Mouse (Mus musculus) neutrophil, adult 5-6 weeks (primary cell): ENCODE data around the gene Atf5. TPM values are rescaled to one million over a fixed set of nuclear protein-coding genes. Genes with fewer than 3 reads are reported as not detected.

Source experiments
- ATAC-seq: fragments of 151-379, 151-347 bp; 2 replicates; pipeline ENCODE4 v1.8.0; 2017; ENCODE audit warnings: mild to moderate bottlenecking, moderate TSS enrichment; ENCODE audit not compliant: insufficient number of reproducible peaks, poor library complexity, low FRiP score, severe bottlenecking; ENCODE audit errors: extremely low read depth
- total RNA-seq: library from RNA; stranded (forward); fragments of 200-1000 nt; gene quantifications from 2 replicates; pipeline ENCODE4 v1.2.3, GENCODE M21; 2017

The Atf5 gene
- total RNA-seq, 1 experiment from 2014 or later = 1.3 TPM

GRCm38 (mm10) chr7:44808927-44809326, 7.5 kb downstream of the Atf5 start:
- no peak for ATAC-seq

GRCm38 (mm10) chr7:44792781-44793180, 23.7 kb downstream of the Atf5 start:
- no peak for ATAC-seq

GRCm38 (mm10) chr7:44790066-44790465, 26.4 kb downstream of the Atf5 start:
- no peak for ATAC-seq

GRCm38 (mm10) chr7:44789531-44789930, 26.9 kb downstream of the Atf5 start:
- no peak for ATAC-seq

- no peak for ATAC-seq
These were observed 36.4 kb downstream of the Atf5 start for GRCm38 (mm10) chr7:44780101-44780500.

- no peak for ATAC-seq
These were observed 39.5 kb downstream of the Atf5 start for GRCm38 (mm10) chr7:44776849-44777498.

GRCm38 (mm10) chr7:44772591-44773204, 43.8 kb downstream of the Atf5 start:
- no peak for ATAC-seq

GRCm38 (mm10) chr7:44770046-44770578, 46.3 kb downstream of the Atf5 start:
- ATAC-seq = no peak

GRCm38 (mm10) chr7:44768129-44768528, 48.3 kb downstream of the Atf5 start:
- ATAC-seq = no peak

Other genes starting within 250 kb of the Atf5 start
- gene Napsa, start 244.3 kb downstream of the Atf5 start, total RNA-seq = 115 and 117 TPM in 2 replicates
- 0.81 and 1.4 TPM in 2 replicates for gene Kcnc3, start 226.0 kb downstream of the Atf5 start, total RNA-seq
- gene Myh14, start 145.8 kb downstream of the Atf5 start, total RNA-seq = not detected in 2 replicates
- gene Izumo2, start 107.9 kb downstream of the Atf5 start, total RNA-seq = not detected in 2 replicates
- gene Vrk3, start 68.2 kb downstream of the Atf5 start, total RNA-seq = 49.1 and 52.8 TPM in 2 replicates
- gene Zfp473, start 65.6 kb downstream of the Atf5 start, total RNA-seq = 0.98 and 1.5 TPM in 2 replicates
- 40.6 and 42.0 TPM in 2 replicates for gene Nup62, start 570 bp downstream of the Atf5 start, total RNA-seq
- gene Il4i1, start 271 bp downstream of the Atf5 start, total RNA-seq = 25.3 and 28.3 TPM in 2 replicates
- 26.4 and 37.0 TPM in 2 replicates for gene Akt1s1, start 32.3 kb upstream of the Atf5 start, total RNA-seq
- 62.0 and 73.8 TPM in 2 replicates for gene Tbc1d17, start 32.4 kb upstream of the Atf5 start, total RNA-seq
- gene Pnkp, start 40.5 kb upstream of the Atf5 start, total RNA-seq = 95.7 and 102 TPM in 2 replicates
- 5.2 and 9.7 TPM in 2 replicates for gene Ptov1, start 53.1 kb upstream of the Atf5 start, total RNA-seq
- 23.5 and 26.8 TPM in 2 replicates for gene Med25, start 76.1 kb upstream of the Atf5 start, total RNA-seq
- gene Fuz, start 79.4 kb upstream of the Atf5 start, total RNA-seq = 22.1 and 29.9 TPM in 2 replicates
- gene Ap2a1, start 112.8 kb upstream of the Atf5 start, total RNA-seq = 23.9 and 29.8 TPM in 2 replicates
- gene Tsks, start 126.5 kb upstream of the Atf5 start, total RNA-seq = not detected in 2 replicates
- gene Cpt1c, start 158.2 kb upstream of the Atf5 start, total RNA-seq = not detected in 2 replicates
- 41.1 and 52.0 TPM in 2 replicates for gene Prmt1, start 169.9 kb upstream of the Atf5 start, total RNA-seq
- 216 and 230 TPM in 2 replicates for gene Irf3, start 181.0 kb upstream of the Atf5 start, total RNA-seq
- 17.8 and 20.9 TPM in 2 replicates for gene Bcl2l12, start 182.1 kb upstream of the Atf5 start, total RNA-seq
- 35.7 and 39.7 TPM in 2 replicates for gene Scaf1, start 199.7 kb upstream of the Atf5 start, total RNA-seq
- gene Rras, start 201.3 kb upstream of the Atf5 start, total RNA-seq = 4.9 and 7.1 TPM in 2 replicates
- 7.6 and 10.2 TPM in 2 replicates for gene Prr12, start 236.2 kb upstream of the Atf5 start, total RNA-seq
- 50.7 and 51.0 TPM in 2 replicates for gene Nosip, start 245.8 kb upstream of the Atf5 start, total RNA-seq
- gene Prrg2, start 246.0 kb upstream of the Atf5 start, total RNA-seq = 19.8 and 21.8 TPM in 2 replicates